Mouse (Mus musculus) retina, embryonic 14.5 days (tissue): ENCODE data around the gene Gm2916.
"Not testable (repeated sequence)": the region's sequence is repeated elsewhere in the genome, so short reads cannot be mapped to it uniquely, and the experiment has no call there.

Experiments
- DNase-seq: peaks from one replicate; pipeline ENCODE4 v3.0.0-alpha.2; 2015; ENCODE audit warnings: low spot score

The Gm2916 gene

DNA sequence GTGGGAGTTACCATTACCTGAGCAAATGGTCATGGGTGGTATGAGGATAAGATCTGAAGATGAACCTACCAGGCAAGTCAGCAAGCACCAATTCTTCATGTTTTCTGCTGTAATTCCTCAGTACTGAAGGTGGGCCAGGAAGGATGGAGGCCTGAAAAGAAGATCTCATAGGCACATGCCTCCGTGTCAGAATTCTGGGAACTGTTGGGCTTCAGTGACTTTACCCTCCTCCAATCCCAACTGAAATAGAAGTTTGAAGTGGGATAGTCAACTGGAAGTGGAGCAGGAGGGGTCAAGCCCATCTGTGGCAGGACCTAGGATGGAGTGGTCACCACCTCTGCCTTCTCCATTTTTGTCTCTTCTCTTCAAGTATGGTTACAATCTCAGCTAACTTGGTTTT, at the start of gene Gm2916:
Gm2916 (plus strand) TSS at position 301 of the 400 bp plus-strand sequence.
- not testable (repeated sequence) for DNase-seq

DNA sequence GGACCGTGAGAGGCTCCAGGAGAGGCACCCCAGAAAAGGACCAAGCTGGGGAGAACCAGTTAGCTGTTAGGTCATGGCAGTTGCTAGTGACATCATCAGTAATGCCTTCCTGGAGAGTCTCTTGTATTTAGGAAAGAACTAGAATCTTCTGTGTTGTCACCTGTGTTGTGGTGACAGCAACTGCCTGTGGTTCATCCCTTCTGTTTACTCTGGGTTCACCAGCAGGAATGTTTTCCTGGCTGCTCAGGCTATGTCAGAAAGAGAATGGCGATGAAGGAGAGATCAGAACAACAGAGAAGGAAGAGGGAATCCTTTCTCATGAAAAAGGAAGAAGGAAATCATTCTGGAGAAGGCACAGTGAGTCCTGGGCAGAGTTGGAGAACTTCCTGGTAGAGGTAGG, 38.0 kb upstream of the Gm2916 start, which contains the start of gene Gm3033:
Gm3033 (plus strand) TSS at position 301 of the 400 bp plus-strand sequence.
- not testable (repeated sequence) for DNase-seq

DNA sequence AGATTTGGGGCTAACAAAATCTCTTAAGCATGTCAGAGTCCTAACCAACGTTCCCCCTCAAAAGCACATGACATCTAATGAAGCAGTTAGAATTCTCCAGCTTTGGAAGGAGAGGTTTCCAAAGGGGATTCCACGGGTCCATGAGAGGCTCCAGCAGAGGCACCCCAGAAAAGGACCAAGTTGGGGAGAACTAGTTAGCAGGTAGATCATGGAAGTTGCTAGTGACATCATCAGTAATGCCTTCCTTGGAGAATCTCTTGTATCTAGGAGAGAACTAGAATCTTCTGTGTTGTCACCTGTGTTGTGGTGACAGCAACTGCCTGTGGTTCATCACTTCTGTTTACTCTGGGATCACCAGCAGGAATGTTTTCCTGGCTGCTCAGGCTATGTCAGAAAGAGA, 47.5 kb downstream of the Gm2916 start, which contains the start of gene Gm3029:
Gm3029 (plus strand) TSS at position 301 of the 400 bp plus-strand sequence.
- not testable (repeated sequence) for DNase-seq

DNA sequence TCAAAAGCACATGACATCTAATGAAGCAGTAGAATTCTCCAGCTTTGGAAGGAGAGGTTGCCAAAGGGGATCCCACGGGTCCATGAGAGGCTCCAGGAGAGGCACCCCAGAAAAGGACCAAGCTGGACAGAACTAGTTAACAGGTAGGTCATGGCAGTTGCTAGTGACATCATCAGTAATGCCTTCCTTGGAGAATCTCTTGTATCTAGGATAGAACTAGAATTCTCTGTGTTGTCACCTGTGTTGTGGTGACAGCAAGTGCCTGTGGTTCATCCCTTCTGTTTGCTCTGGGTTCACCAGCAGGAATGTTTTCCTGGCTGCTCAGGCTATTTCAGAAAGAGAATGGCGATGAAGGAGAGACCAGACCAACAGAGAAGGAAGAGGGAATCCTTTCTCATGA, 79.3 kb downstream of the Gm2916 start, which contains the start of gene Gm3095:
Gm3095 (plus strand) TSS at position 301 of the 400 bp plus-strand sequence.
- not testable (repeated sequence) for DNase-seq
